Mouse (Mus musculus): ENCODE data around the gene Fbxo40. TPM values are rescaled to one million over a fixed set of nuclear protein-coding genes. Genes with fewer than 3 reads are reported as not detected.
A peak's percentile ranks its signal among the peaks of the same experiment; 100 is the strongest.

The Fbxo40 gene
- polyA plus RNA-seq, 1 experiment from 2014 or later: 0.04 TPM

- 0 out of 2 replicates have a peak, but pooled peaks cover 8% of the 10 kb centered on the region for H3K4me1 ChIP-seq
- no peak overlapping the region for H3K4me3 ChIP-seq
- H3K27ac ChIP-seq: no peak overlapping the region
- H3K4me2 ChIP-seq: no peak overlapping the region
- 66% methylated on average over 3 of the region's 3 CpGs for WGBS (ENCODE audit: insufficient replicate concordance)
- no peaks in the 10 kb centered on the region for H3K27me3 ChIP-seq (replicated peaks)
- no peak for ATAC-seq
- no peaks in the 10 kb centered on the region for H3K36me3 ChIP-seq
- H3K9me3 ChIP-seq (replicated peaks): no peaks in the 10 kb centered on the region
- H3K9ac ChIP-seq: no peak overlapping the region
These were observed 46.7 kb downstream of the Fbxo40 start for GRCm38 (mm10) chr16:36943591-36943990.

DNA sequence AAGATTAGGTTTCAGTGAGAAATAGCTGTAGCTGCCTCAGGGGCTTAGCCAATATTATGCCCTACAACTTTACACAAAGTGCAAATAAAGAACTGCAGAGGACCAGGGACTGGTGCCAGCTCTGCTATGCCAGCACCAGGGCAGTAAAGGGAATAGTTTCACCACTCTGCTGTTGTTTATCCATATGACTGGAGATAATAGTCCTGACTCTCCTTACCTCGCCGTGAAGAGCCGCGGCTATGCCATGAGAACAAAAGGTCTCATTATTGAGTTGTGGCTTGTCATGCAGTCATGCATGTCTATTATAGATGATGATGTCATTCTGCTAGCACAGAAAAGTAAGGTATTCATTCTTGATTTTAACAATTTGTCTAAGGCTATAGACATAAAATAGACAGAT lies 48.4 kb downstream of the Fbxo40 start:
- H3K4me3 ChIP-seq: no peak overlapping the region
- 0 out of 2 replicates have a peak, but pooled peaks cover 8% of the 10 kb centered on the region for H3K4me1 ChIP-seq
- H3K27me3 ChIP-seq (replicated peaks): no peaks in the 10 kb centered on the region
- WGBS (ENCODE audit: insufficient replicate concordance): 91% methylated on average over 4 of the region's 4 CpGs
- no peak overlapping the region for H3K9ac ChIP-seq
- no peaks in the 10 kb centered on the region for H3K36me3 ChIP-seq
- no peaks in the 10 kb centered on the region for H3K9me3 ChIP-seq (replicated peaks)
- H3K4me2 ChIP-seq: no peak overlapping the region
- no peak overlapping the region for H3K27ac ChIP-seq
- no peak for ATAC-seq

DNA sequence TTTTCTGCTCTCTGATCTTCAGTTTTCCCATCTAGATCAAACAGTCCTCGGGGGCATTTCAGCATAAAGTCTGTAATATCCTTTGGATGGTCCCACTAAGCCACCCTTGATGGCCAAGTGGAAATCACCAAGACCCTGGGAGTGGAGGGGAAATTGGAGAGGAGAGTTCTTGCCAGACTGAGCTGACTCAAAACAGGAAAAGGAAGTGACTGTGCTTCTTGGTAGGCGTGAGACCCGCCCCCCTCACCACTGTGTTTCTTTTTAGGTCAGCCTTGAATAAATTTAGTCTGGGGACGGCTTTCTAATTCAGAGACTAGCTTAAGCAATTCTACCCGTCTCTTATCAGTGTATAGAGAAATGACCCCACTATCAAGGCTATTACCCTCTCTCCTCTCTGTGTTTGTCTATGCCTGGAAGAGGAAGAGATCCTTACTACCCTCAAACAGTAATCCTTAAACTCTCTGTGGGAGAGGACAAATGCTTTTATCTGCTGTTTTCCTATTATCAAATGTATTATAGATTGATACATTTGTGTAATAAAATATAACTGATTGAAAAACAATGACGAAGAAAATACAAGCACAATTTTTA lies 49.0 kb downstream of the Fbxo40 start:
- Histone ChIP-seq H3K9me3 (replicated peaks) (no peaks in the 10 kb centered on the region), H3K4me1 (0 out of 2 replicates have a peak, but pooled peaks cover 10% of the 10 kb centered on the region), H3K27me3 (replicated peaks) (no peaks in the 10 kb centered on the region), H3K36me3 (no peaks in the 10 kb centered on the region), H3K4me2 (no peak overlapping the region), H3K4me3 (no peak overlapping the region), H3K9ac (no peak overlapping the region), H3K27ac (no peak overlapping the region)
- ATAC-seq: no peak
- WGBS (ENCODE audit: insufficient replicate concordance): 37% methylated on average over 6 of the region's 6 CpGs

DNA sequence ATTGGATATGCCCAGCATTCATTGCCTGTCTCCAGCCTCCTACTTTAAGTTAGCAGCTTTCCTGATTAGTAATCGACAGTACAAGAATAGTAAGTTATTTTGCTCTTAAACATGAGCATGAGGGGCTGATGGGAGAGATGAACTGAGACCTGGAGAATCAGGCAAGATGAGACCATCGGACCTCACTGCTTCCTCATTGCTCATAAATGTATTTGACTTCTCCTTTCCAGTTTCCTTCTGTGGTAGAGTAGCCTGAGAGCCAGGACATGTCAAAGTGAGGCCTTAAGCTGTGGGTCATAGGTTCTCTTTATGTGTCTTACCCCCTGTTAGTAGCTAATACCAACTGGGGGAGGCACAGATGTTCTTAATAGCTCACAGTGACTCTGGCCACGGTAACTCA lies 54.5 kb downstream of the Fbxo40 start:
- H3K4me2 ChIP-seq: peak overlapping the region; percentile 40
- H3K36me3 ChIP-seq: peaks cover 22% of the 10 kb centered on the region
- H3K9ac ChIP-seq: no peak overlapping the region
- 0 out of 2 replicates have a peak overlapping the region, but pooled peaks have one; percentile 67 for H3K27ac ChIP-seq
- H3K9me3 ChIP-seq (replicated peaks): no peaks in the 10 kb centered on the region
- peak overlapping the region; percentile 33; the same call in 1 of the 2 replicates for H3K4me3 ChIP-seq
- H3K27me3 ChIP-seq (replicated peaks): no peaks in the 10 kb centered on the region
- H3K4me1 ChIP-seq: peaks cover 23% of the 10 kb centered on the region
- WGBS (ENCODE audit: insufficient replicate concordance): 32% methylated on average over 3 of the region's 3 CpGs
- ATAC-seq: no peak

DNA sequence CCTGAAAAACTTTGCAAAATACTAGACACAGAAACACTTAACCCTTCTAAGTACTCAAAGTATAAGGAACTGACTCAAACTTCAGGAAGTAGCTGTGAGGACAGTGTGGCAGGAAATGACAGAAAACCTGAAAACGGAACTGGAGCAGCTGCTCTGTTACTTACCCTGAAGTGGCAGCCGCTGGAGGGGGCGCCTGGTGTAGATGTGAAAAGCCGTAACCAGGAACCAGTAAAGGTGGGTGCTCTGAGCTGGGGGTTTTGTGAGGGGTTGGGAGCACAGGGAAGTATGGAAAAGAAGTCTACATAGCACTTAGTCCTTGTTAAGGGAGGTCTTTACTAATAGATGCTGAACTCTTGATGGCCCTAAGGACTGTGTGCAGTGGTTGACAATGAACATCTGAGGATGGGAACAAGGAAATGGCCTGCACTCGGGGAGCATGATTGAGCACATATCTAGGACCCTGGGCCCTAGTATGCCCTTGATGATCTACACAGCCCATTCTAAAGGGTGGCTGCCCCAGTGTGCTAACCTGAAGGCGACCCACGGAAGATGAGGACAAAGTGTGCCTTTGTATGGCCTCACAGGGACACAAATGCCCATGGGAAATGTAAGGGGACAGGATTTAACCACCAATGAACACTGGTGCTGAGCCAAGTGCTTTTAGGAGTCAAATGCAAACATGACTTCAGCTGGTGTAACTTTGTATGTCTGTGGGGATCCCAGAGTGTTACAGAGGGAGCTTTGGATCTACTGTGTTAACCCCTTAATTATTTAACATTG lies 55.2 kb downstream of the Fbxo40 start, which contains the start of gene Hcls1:
Gene Hcls1, plus strand, starts transcription at position 143 of the 780 bp plus-strand sequence.
- Histone ChIP-seq H3K27ac (peak within 1 kb of the TSS; percentile 67), H3K4me2 (peak within 1 kb of the TSS; percentile 40), H3K27me3 (replicated peaks) (no peaks in the 10 kb centered on the region), H3K4me1 (peaks cover 23% of the 10 kb centered on the region), H3K9me3 (replicated peaks) (no peaks in the 10 kb centered on the region), H3K36me3 (peaks cover 30% of the 10 kb centered on the region), H3K4me3 (peak within 1 kb of the TSS; percentile 33), H3K9ac (peak within 1 kb of the TSS; percentile 31; the same call in 1 of the 2 replicates)
- peak; percentile 53 for ATAC-seq
- 34% methylated on average over 7 of the region's 7 CpGs for WGBS (ENCODE audit: insufficient replicate concordance)

- H3K9me3 ChIP-seq (replicated peaks): no peaks in the 10 kb centered on the region
- peak overlapping the region; percentile 67; the same call in 1 of the 2 replicates for H3K27ac ChIP-seq
- peaks cover 23% of the 10 kb centered on the region for H3K4me1 ChIP-seq
- H3K36me3 ChIP-seq: peaks cover 38% of the 10 kb centered on the region
- H3K9ac ChIP-seq: peak overlapping the region; percentile 31; the same call in 1 of the 2 replicates
- no peaks in the 10 kb centered on the region for H3K27me3 ChIP-seq (replicated peaks)
- WGBS (ENCODE audit: insufficient replicate concordance): 26% methylated on average over 6 of the region's 6 CpGs
- H3K4me3 ChIP-seq: peak overlapping the region; percentile 33
- H3K4me2 ChIP-seq: peak overlapping the region; percentile 40
- ATAC-seq: peak; percentile 51; the same call in 1 of the 2 replicates
These were observed 56.0 kb downstream of the Fbxo40 start for GRCm38 (mm10) chr16:36934131-36934840.

GRCm38 (mm10) chr16:36932546-36932945 lies 57.7 kb downstream of the Fbxo40 start:
- Histone ChIP-seq H3K4me2 (no peak overlapping the region), H3K9me3 (replicated peaks) (no peaks in the 10 kb centered on the region), H3K4me3 (no peak overlapping the region), H3K27me3 (replicated peaks) (no peaks in the 10 kb centered on the region), H3K9ac (no peak overlapping the region), H3K27ac (no peak overlapping the region), H3K36me3 (peaks cover 54% of the 10 kb centered on the region), H3K4me1 (peaks cover 23% of the 10 kb centered on the region)
- no peak for ATAC-seq
- 83% methylated on average over 6 of the region's 6 CpGs for WGBS (ENCODE audit: insufficient replicate concordance)

DNA sequence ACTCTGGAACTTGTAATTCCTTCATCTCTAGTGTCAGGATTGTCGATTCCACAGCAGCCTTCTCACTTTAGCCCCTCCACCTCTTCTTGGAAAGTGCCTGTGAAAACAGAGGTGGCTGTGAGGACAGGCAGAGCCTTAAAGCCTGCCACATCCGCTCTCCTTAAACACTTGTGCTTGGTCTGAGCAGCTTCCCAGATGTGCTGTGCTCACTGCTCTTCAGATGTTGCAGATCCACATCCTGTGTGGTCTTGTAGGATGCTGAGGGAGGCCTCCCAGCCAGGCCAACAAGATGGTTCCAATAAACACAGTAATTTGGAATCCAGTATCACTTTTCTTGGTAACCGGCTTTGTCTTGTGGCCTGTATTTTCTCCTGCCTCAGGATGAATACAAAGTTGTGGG lies 58.3 kb downstream of the Fbxo40 start:
- no peaks in the 10 kb centered on the region for H3K9me3 ChIP-seq (replicated peaks)
- no peak overlapping the region for H3K9ac ChIP-seq
- H3K4me1 ChIP-seq: peaks cover 23% of the 10 kb centered on the region
- no peak for ATAC-seq
- H3K4me2 ChIP-seq: no peak overlapping the region
- 84% methylated on average over 3 of the region's 3 CpGs for WGBS (ENCODE audit: insufficient replicate concordance)
- H3K4me3 ChIP-seq: no peak overlapping the region
- peaks cover 59% of the 10 kb centered on the region for H3K36me3 ChIP-seq
- H3K27ac ChIP-seq: no peak overlapping the region
- no peaks in the 10 kb centered on the region for H3K27me3 ChIP-seq (replicated peaks)

DNA sequence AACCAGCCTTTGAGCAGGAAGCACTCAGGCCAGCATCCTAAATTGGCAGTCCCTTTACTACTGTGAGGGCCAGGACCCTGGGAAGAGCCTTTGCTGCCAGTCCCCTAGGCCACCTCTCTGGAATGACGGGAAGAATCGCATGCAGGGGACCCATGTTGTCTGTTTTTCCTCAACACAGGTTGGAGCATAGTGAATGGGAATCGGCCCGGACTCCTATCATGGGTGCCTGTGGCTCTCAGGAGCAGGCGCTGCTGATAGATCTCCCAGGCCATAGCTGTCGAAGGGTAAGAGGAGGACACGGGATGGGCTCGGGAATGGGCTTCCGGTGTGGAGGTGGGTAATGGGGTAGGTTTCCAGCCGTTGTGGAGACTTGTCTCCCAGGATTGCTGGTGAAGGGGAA lies 58.9 kb downstream of the Fbxo40 start:
- Histone ChIP-seq H3K36me3 (peaks cover 63% of the 10 kb centered on the region), H3K4me1 (peaks cover 23% of the 10 kb centered on the region), H3K9me3 (replicated peaks) (no peaks in the 10 kb centered on the region), H3K4me3 (no peak overlapping the region), H3K27me3 (replicated peaks) (no peaks in the 10 kb centered on the region), H3K27ac (no peak overlapping the region), H3K4me2 (no peak overlapping the region), H3K9ac (no peak overlapping the region)
- no peak for ATAC-seq
- WGBS (ENCODE audit: insufficient replicate concordance): 87% methylated on average over 10 of the region's 10 CpGs

DNA sequence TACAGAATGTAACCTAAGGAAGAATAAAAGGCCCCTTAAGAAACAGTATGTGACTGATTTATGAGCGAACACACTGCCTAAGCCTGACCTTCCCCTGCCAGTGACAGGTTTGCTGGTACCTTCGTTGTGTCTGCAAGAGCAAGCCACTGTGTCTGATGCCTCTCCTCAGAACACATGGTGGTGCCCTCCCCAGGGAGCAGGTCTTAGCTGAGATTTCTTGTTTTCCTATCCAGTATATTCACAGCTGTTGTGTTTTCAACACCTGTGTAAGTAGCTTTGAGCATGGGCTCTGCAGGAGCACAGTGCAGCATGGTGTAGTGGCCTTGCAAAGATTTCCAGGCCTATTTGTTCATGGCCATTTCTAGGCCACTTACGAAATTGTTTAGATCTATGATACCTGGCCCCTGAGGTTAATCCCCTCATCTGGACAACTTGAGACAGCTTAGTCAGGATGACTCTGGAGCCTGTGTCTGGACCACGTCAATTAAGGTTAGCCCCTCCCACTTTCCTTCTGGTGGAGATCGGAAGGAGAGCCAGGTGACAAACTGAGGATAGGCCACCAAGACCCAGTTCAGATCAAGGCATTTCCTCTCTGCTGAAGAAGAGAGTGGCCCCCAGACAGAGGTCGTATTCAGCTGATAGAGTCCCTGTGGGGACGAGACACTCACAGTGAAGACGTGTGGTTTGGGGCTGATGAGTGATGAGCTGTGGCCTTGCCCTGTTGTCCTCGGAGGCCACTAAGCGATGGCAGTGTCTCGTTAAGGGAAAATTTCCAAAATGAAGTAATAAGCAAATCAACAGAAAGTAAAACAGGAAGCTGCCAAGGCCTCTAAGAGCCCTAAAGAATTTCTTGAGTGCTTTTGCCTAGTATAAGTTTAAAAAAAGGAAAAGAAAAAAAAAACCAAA lies 59.8 kb downstream of the Fbxo40 start:
- Histone ChIP-seq H3K27ac (no peak overlapping the region), H3K4me1 (peaks cover 15% of the 10 kb centered on the region), H3K4me2 (no peak overlapping the region), H3K4me3 (no peak overlapping the region), H3K27me3 (replicated peaks) (no peaks in the 10 kb centered on the region), H3K36me3 (peaks cover 72% of the 10 kb centered on the region), H3K9ac (no peak overlapping the region), H3K9me3 (replicated peaks) (no peaks in the 10 kb centered on the region)
- WGBS (ENCODE audit: insufficient replicate concordance): 70% methylated on average over 11 of the region's 11 CpGs
- no peak for ATAC-seq

DNA sequence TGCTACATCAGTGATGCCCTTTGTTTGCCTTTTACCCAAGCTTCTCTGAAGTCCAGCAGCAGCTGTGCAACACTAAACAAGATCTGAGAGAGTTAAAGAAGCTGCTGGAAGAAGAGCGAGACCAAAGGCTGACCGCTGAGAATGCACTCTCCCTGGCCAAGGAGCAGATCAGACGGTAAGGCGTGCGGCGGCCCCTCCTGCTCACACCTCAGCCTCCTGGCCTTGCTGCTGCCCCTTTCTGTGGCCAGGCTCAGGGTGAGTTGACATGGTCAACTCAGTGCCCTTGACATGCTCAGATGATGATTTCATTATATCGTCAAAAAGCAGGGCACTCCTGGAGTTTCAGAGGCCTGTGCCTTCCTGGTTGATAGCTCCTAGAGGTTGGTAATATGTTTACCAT lies 61.1 kb downstream of the Fbxo40 start:
- 92% methylated on average over 7 of the region's 7 CpGs for WGBS (ENCODE audit: insufficient replicate concordance)
- H3K9ac ChIP-seq: no peak overlapping the region
- H3K27me3 ChIP-seq (replicated peaks): no peaks in the 10 kb centered on the region
- no peak for ATAC-seq
- H3K27ac ChIP-seq: no peak overlapping the region
- peaks cover 80% of the 10 kb centered on the region for H3K36me3 ChIP-seq
- H3K9me3 ChIP-seq (replicated peaks): no peaks in the 10 kb centered on the region
- no peak overlapping the region for H3K4me3 ChIP-seq
- H3K4me1 ChIP-seq: peaks cover 5% of the 10 kb centered on the region
- no peak overlapping the region for H3K4me2 ChIP-seq

Data from liver, embryonic 12.5 days (tissue).